Mouse (Mus musculus) cerebellum, postnatal 36 days (tissue): Measurements from ENCODE around the gene Cryzl1.

Experiments used
- DNase-seq, 2 experiments: peaks; one replicate each; pipeline ENCODE4 v3.0.0; 2021 to 2022; ENCODE audit warnings: mixed read lengths in 2 of 2

Cryzl1 gene

DNA sequence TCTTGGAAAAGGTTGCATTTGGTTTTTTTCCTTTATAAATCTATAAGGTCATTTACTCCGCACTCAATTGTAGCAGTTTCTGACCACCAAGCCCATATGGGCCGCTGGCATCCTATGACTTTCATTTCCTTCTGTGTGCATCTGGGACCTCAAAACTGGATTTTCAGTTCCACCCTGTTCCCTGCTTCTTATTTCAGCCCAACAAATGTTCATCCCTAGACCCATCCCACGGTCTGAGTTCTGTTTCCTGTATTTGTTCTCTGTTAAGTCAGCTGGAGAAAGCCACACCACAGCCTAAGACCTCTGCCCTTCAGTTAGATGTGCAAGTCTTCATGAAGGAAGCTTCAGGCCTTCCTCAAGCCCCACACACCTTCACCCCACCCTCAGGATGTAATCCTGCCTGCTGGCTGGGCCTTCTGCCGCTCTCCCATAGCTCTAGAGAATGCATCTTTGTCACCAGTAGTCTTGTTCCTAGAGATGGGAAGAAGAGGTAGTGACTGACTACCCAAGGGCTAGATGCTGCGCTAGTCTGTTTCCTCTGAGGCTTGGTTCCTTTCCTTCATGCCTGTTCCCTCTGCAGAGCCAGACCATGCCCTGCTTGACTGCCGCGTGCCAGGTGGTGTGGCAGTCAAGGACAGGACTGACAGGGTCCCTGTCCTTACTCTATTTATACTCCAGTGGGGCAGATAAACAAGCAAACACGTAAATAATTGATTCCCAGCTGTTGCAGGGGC, 11.6 kb upstream of the Cryzl1 start:
- DNase-seq = no peak

DNA sequence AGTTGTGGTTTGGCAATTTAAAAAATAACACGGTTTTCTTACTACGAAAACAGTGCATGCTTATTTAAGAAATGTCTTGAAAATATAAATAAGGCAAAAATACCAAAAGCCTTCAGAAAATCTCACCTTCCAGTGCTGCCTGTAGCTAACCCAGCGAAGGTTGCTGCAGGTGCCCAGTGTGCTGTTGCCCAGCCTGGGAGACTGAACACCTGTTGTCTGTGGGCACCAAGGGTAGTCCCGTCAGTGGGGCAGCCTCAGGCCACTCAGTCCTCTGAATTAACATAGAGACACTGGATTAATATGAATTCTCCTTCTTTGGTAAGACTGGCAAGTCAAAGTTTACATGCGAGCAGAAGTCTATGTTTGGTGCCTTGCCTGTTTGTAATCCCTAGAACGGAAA, 9.7 kb upstream of the Cryzl1 start:
- no peak for DNase-seq

DNA sequence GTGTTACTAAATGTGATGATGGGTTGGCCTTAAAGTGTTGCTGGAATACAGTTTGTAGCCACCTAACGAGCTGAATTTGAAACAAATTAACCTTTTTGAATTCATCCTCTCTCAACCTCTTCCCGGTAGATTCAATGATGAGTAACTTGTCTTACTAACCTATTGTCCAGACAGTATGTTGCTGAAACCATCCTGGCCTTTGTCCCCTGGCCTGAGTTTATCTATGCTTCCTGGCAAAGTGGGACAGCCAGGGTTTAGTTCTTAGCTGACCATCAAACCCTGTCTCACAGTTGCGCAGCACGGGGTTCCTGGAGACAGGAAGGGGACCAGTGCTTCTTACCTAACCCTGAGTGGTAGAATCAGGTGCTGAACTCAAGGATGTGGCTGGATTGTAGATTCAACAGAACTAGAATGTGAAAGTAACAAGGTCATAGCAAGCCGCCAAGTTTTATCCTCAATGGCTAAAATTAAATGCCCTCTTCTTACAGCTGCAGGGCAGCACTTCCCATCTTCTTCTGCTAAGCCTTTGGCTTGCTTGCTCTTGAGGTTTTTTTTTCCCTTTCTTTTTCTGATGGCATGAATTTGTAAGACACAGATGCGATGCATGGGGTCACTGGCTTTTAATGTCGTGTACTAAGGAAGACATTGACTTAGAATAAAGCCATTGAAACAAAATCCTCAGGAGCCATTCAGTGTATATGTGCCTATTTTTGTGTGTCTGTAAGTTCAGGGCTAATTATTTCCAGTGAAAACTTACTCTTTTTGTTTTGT, 7.5 kb upstream of the Cryzl1 start:
- no peak for DNase-seq

DNA sequence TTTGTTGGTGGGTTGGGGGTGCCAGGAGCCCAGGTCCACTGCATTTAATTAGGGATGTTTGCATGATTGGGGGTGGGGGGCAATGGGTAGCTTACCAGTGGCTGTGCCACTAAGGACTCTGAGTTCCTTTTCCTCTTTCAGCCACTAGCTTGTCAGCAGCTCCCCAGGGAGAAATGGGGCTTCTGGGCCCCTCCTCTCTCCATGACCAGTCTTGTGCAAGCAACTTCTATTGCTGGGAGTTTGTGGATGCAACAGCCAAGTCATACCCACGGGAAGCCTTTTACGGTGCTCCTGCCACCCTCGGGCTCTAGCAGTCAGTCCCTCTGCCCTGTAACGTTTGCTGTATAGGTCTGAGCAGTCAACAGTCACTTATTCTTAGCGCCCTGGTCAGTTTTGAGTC, 6.0 kb upstream of the Cryzl1 start:
- no peak for DNase-seq

DNA sequence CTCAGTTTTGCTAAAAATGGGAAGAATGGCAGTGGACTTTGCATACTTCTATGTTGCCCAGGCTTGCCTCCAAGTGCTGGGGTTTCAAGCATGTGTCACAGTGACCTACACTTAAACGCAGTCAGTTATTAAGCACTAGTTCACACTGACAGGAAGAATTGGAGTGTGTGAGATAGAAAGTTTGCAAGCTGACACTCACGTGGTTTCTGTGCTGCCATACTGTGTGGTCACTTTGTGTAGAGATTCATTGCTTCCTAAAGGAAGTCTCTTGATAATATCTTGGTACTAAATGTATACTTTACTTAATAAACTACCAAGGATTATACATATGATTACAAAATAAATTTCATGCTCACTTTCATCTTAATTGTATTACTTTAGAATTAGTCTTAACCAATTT, 4.0 kb upstream of the Cryzl1 start:
- no peak for DNase-seq

DNA sequence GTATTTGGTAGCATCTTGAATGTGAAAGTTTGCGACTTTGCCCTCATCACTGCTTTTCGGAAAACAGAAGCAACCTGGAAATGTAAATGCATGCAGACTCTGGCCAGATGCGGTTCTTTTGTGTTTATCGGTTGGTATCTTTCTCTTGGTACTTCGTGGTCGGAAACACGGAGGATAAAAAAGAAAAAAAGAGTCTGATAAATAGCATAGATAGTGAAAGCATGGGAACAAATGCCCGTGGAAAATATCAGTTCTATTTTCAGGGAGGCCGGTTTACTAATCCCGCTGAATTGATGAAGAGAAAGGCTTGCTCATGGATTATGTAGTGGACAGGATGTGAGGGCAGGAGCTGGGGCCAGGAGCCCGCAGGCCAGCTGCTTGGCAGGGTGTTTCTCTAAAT, 1.7 kb upstream of the Cryzl1 start:
- DNase-seq = no peak

DNA sequence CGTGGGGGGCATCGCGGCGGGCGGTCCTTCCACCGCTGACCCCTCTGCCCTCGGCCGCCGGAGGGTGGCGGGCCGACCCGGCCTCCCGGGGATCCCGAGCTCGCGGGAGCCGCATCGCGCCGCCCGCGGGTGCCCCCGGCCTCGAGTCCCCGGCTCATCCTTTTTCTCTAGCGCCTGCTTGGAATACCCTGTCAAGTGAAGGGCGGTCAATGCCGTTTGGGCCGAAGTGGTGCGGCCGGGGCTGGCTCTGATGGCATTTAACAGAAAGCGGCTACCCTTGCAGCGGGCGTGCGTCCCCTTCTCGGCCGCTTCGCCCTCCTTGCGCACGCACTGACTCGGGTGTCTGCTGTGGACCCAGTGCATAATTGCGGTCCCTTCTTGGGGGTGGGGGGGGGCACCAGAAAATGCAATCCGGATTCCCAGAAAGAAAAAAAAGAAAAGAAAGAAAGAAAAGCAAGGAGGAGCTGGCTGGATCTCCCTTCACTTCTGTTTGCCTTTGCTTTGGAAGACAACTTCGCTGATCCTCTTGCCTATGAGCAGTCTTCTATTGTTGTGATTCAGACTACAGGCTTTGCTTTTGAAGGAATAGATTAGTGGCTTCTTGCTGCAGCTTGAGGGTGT, 1.2 kb upstream of the Cryzl1 start:
- DNase-seq = peak; percentile 55 to 62

DNA sequence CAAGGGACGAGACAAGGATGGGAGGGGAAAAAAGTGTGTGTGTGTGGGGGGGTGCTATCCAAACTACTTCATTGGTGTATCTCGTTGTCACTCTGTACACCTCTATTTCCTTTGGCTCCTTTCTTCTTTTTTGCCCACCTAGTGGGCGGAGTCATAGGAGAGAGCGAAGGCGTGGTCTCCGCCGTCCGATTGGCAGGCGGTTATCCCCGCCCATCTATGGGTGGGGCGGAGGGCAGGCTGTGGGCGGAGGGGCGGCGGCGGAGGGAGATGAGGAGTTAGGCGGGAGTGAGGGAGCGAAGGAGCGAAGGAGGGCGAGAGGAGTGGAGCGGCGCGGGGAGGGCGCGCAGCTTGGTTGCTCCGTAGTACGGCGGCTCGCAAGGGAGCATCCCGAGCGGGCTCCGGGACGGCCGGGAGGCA, 299 bp upstream of the Cryzl1 start, which contains the start of gene Itsn1:
TSS of gene Itsn1 (plus strand) at position 216 of the 417 bp plus-strand sequence.
- peak; percentile 96 to 98 for DNase-seq

DNA sequence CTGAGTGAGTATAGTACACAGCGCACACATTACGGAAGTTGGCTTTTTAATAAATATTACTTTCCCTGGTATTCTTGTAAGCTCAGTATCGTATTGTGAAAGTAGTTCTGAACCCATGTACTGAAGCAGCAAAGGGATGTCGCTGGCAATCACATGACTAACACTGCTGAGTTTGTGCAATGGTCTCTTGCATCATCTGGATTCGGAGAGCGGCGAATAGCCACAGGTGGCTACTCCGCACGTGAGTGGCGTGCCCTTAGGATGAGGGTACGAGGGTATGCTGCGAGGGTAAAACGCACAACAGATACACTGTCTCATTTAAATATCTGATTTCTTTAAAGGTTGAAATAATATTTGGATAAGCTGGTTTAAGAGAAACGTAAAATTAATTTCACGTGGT, 1.3 kb downstream of the Cryzl1 start:
- DNase-seq = no peak

DNA sequence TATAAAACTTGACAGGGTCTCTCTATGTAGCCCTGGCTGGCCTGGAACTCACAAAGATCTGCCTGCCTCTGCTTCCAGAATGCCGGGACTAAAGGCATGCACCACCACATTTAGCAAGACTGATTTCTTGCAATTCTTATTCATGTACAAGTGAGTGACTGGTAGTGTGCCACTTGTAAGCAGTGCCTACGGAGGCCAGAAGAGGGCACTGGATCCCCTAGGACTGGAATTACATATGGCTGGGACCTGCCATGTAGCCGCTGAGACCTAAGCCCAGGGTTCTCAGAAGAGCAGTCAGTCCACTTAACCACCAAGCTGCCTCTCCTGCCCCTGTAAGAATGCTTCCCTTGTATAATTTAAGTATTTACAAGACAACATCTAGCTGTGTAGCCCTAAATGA, 4.5 kb downstream of the Cryzl1 start:
- DNase-seq = peak; percentile 68 to 74

DNA sequence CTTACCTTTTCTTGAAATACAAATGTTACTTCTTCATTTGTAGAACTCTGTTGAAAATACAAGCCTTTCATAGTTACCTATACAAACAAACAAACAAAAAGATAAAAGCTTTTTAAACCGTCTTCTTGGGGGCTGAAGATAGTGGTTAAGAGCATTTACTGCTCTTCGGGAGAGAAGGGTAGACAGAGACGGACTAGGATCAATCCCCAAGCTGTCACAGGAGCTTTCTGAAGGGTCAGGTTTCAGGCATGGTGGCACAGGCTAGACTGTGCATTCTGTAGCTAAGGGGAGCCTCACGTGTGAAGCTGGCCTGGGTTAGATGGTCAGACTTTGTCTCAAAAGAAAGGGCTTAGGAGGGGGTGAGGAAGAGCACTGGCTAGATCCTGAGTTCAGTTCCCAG, 11.4 kb downstream of the Cryzl1 start:
- DNase-seq = no peak

DNA sequence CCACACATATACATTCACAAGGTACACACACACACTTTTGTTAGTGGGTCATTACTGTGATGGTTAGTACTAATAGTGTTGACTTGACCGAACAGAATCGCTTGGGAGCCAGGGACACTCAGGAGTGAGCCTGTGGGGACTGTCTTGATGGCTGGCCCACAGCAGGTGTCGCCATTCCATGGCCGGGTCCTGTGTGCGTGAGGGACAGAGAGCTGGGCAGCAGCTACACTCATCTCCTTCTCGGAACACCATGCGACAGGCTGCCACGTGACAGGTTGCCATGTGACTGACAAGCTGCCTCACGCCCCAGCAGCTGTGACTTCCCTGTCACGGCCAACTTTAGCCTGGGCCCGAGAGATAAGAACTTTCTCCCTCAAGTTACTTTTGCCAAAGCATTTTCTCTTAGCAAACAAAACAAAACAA, 11.8 kb downstream of the Cryzl1 start:
- DNase-seq = no peak

DNA sequence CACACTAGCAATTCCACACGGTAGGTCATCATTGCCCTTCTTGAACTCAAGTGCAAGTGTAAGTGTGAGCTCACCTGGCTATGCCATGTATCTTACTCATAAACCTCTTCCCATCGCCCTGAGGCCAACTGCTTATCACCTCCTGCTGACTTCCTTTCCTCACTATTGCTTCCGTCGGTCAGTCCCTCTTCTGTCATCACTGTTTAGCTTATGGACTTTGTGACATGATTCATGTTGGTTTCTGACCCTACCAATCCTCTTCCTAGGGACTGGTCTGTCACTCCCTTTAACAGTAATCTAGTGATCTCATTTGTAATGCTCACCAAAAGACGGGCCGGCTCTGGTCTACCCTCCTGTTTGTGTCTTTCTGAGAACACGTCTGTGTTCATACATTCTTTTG, 18.5 kb downstream of the Cryzl1 start:
- DNase-seq = no peak

DNA sequence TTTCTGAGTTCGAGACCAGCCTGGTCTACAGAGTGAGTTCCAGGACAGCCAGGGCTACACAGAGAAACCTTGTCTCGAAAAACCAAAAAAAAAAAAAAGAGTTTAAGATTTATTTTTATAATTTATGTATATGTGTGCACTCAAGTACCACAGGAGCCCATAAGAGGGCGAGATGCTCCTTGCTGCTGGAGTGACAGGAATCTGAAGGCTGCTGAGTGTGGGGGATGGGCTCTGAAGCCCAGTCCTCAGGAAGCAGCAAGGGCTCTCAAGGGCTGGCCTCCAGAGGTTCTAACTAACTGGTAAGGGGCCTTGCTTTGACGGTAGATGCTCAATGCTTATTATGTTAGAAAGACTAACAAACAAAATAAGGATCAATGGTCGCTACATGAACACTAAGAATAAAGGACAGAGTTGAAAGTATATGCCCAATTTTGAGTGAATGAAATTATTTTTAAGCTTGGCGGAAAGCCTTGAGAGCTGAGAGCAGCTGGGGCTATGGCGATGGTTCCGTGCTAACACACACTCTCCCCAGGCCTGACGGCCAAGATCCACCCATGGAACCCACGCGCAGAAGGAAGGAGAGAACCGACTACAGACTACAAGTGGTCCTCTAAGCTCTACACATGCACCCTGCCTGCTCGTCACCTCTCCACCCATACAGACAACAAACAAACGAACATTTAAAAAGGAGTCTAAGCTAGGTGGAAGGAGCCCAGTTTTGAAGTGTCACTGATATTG, 24.0 kb downstream of the Cryzl1 start:
- DNase-seq = no peak

DNA sequence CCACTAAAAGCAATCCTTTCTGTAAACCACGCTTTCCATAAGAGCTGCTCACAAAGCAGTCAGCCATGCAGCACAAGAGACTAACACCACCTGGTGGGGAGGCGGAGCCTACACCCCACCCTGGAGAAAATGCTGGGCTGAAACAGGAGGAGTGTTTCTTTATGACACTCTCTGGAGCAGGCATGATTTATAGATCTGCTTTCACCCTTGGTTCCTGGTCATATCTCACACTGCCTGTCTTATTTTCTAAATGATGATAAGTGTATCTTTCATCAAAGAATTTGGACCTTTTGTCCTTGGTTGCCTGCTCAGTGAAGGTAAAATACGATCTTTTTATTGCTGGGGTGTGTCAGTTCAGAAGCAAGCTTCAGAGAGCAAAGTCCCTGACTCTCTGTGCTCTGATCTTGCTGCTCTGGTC, 26.0 kb downstream of the Cryzl1 start:
- DNase-seq = no peak

DNA sequence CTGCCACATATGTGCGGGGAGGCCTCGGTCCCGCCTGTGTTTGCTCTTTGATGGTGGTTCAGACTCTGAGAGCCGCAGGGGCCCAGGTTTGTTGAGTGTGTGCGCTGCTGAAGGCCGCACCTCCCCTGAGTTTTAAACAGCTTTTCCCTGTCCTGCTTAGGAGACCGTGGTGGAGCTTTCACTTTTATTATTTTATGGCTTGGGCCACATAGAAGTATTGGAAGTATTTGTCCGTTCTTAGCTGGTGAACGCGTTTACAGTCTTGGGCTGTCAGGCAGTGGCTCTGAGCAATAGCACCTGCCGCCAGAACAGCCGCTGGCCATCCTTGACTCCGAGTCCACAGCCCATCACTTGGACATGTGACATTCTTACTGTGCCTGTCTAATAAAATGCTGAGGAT, 26.9 kb downstream of the Cryzl1 start:
- DNase-seq = no peak

DNA sequence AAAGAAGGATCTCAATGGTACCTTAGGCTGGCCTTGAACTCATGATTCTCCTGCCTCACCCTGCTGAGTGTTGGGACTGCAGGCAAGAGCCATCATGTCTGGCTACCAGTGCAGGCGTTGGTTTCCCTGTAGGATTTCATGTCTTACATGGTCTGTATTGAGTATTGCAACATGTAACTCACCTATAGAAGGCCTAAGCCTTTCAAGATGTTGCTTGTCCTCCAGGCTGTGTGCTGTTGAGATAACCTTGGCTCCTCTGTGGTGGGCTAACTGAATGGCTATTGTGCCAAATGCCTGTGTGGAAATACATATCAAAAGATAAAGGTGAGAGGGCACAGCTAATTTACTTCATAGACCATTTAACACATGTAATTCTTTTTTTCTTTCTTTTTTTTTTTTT, 29.8 kb downstream of the Cryzl1 start:
- DNase-seq = no peak

DNA sequence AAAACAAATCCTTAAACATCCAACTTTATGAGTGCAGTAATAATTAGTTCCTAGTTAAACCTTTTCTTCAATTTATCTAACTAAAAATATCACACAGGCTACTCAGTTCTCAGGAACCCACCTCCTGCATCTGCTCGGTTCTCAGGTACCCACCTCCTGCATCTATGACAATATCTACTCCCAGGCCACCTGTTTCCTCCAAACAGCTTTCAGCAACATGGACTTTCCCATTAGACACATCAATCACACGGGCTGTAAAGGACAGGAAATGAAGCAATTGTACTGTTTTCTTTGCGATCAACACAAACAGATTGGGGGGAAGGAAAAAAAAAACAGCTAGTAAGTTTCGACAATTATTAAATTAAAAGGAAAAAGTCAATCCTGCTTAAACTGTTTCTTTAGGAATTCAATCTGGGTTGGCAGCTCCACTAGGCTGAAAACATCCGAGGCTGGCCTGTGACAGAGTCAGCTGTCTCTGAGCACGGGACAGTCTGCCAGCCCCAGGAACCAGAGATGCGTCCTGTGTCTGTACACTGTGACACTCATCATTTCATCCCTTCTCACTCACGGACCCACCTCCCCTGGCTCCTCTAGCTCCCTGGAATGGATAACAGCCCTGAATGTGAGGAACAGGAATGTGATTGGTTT, 33.5 kb downstream of the Cryzl1 start:
- no peak for DNase-seq

DNA sequence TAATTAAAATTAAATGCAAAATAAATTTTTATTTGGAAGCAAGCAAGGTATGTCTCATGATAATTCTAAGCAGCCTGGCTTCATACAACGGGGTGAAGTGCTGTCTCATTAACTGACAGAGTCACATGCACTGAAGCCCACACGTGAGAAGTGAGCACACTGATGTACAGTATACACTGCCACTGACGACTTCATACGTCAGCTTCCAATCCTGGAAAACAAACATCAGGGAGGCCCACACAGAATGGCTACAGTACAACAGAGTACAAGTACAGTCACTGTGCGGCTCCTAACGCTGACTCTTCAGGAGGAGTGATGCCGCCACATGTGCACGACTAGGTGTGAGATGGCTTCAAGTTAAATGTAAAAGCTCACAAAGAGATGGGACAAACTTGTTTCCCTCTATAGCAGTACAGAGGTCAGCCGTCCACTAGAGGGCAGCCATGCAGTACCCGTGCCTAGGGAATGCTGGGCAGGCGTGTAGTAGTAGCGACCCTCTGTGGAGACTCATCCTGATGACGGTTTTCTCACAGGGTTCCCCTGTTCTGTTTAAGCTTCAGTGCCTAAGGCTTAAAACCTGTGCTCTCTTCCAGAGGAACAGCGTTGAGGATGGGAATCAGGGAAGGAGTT, 34.2 kb downstream of the Cryzl1 start:
- peak; percentile 72 to 73 for DNase-seq

DNA sequence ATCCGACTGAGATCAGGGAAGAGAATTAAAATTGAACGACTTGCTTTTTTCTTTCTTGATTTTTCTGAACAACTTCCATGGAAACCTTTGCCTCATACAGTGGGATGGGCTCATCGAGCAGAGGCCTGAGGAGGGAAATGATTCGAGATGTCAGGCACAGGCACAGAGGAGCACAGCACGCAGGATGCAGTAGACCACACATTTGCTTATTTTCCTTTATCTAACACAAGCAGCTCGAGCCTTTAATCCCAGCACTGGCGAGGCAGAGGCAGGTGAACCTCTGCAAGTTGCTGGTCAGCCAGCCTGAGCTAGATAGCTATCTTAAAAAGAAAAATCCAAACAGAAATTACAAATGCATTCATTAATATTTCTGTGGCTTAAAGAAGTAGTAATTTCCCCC, 39.0 kb downstream of the Cryzl1 start:
- no peak for DNase-seq

DNA sequence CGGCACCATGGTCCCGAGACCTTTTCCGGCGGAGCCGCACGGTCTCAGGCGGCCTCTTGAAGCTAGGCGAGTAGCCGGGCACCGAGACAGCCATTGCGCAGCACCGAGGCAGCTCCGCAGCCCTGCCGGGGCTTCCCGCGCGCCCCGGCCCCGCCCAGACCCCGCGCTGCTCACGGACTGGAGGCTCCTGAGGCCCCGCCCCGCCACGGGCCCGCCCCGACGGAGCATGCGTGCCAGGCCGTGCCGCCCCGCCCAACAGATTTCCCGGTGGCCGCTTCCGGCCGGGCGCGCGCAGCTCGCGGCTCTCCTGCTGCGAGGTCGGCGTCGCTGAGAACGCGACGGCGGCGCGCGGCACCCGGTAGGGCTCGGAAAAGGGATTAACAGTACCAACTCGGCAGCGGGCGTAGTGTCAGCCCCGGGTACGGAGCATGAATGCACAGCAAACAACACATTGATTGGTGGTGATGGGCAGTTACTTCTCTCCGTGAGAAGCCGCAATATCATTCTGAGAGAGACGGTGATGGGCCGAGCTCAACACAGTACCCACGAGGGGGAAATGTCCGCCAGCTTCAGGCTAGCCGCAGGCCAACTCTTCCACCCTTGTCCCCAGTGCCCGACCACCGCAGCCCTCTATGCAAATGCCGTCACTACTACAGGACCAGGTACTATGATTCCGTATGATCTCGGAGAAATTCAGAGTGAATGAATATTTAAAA, 40.0 kb downstream of the Cryzl1 start, which contains the start of gene Donson:
TSS of gene Donson (minus strand) at position 152 of the 716 bp plus-strand sequence.
- DNase-seq = peak; percentile 92 to 97
